Mouse (Mus musculus) heart, embryonic 15.5 days (tissue): ENCODE data around the gene Gm11756. TPM values are rescaled to one million over a fixed set of nuclear protein-coding genes. Genes with fewer than 3 reads are reported as not detected.
"Not testable (repeated sequence)": the region's sequence is repeated elsewhere in the genome, so short reads cannot be mapped to it uniquely, and the experiment has no call there.

Experiments
- ATAC-seq: fragments of 200-750 bp; cut with Nextera tagmentation; replicated peaks from 2 replicates; pipeline ENCODE4 v1.8.0; 2017; ENCODE audit warnings: low read depth, moderate TSS enrichment; ENCODE audit not compliant: insufficient number of reproducible peaks, insufficient read depth, low FRiP score
- H3K27ac ChIP-seq: fragments of 300-500 bp; sonication (generic); 2 replicates; pipeline ENCODE4 v1.5.1; 2015; ENCODE audit warnings: mild to moderate bottlenecking, inconsistent platforms
- H3K27me3 ChIP-seq: fragments of 300-500 bp; sonication (generic); 2 replicates; pipeline ENCODE4 v1.6.1; 2015; ENCODE audit warnings: inconsistent platforms
- H3K36me3 ChIP-seq: fragments of 300-500 bp; sonication (generic); 2 replicates; pipeline ENCODE4 v1.6.1; 2015; ENCODE audit warnings: mild to moderate bottlenecking, inconsistent platforms
- H3K4me1 ChIP-seq: fragments of 300-500 bp; sonication (generic); replicated peaks from 2 replicates; pipeline ENCODE4 v1.6.1; 2015; ENCODE audit warnings: inconsistent platforms
- H3K4me2 ChIP-seq: fragments of 300-500 bp; sonication (generic); 2 replicates; pipeline ENCODE4 v1.6.1; 2015; ENCODE audit warnings: inconsistent platforms, mild to moderate bottlenecking, moderate library complexity
- H3K4me3 ChIP-seq: fragments of 300-500 bp; sonication (generic); 2 replicates; pipeline ENCODE4 v1.5.1; 2015; ENCODE audit warnings: mild to moderate bottlenecking, inconsistent platforms
- H3K9ac ChIP-seq: fragments of 300-500 bp; sonication (generic); 2 replicates; pipeline ENCODE4 v1.6.1; 2015; ENCODE audit warnings: mild to moderate bottlenecking, inconsistent platforms
- H3K9me3 ChIP-seq: fragments of 300-500 bp; sonication (generic); replicated peaks from 2 replicates; pipeline ENCODE4 v1.6.1; 2016; ENCODE audit warnings: inconsistent platforms
- WGBS: fragments of 180-500 bp; shearing (Covaris S2); methylation state at CpG from one replicate; pipeline ENCODE4 v1.1.7; 2015; ENCODE audit warnings: mixed read lengths; 5-methylcytosine and 5-hydroxymethylcytosine counted together
- polyA plus RNA-seq: library from polyadenylated mRNA; unstranded; fragments of >200 nt; fragmentation: Nextera tagmentation; extraction: Ambion mirVana; gene quantifications from 2 replicates; pipeline ENCODE4 v1.2.1, GENCODE M21; 2015

Gm11756 gene
- polyA plus RNA-seq, result not detected in 2 replicates

DNA sequence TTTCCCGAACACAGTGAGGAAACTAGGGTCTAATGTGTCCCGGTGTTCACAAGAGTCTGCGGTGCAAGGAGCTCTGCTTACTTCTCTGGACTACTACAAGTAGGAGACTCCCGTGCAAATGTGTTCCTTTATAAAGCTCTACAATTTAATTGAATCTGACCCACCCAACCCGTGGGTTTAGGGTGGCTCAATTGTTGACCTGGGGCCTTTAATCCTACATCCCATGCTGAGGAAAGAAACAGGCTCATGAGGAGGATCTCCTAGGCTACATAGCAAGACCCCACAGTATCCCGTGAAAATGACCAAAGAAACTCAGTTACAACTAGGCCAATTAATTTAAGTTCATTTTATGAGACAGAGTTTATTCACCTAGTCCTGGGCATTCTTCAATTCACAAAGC, at the start of gene Gm11756:
Gm11756 (minus strand) TSS at position 101 of the 400 bp plus-strand sequence.
- WGBS, result 77% methylated on average over 6 of the region's 6 CpGs
- H3K9me3 ChIP-seq, H3K9ac ChIP-seq, H3K36me3 ChIP-seq, H3K4me3 ChIP-seq, H3K4me2 ChIP-seq, H3K27me3 ChIP-seq, H3K27ac ChIP-seq, ATAC-seq, H3K4me1 ChIP-seq: not testable (repeated sequence)

DNA sequence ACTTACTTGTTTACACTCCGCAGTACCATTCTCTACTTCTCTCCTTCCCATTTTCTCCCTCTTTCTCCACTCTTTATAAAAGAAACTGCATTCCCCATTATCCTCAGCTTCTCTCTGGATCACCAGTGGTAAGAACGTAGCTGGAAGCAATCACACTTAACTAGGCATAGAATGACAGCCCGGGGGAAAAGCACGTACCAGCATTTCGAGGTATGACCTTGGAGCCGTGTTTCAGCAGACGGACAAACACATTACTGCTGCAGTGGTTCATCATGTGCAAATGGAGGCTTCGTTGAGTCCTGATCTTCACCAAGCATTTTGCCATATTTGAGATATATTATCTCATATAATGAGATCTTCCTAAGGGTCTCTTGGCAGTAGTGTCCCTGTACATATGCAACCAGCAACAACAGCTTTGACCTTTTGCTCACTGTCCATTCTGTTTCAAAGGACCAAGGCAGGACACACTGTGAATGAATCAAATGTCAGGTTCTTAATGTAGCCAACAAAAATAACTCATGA, 29.9 kb upstream of the Gm11756 start, which contains the start of gene 2310002L09Rik:
2310002L09Rik (minus strand) TSS at position 472 of the 522 bp plus-strand sequence.
- H3K9ac ChIP-seq, result no peak within 1 kb of the TSS
- H3K27me3 ChIP-seq, result no peaks in the 10 kb centered on the region
- 77% methylated on average over 8 of the region's 8 CpGs for WGBS
- no peak within 1 kb of the TSS for H3K4me3 ChIP-seq
- no peaks in the 10 kb centered on the region for H3K4me1 ChIP-seq
- H3K27ac ChIP-seq, result no peak within 1 kb of the TSS
- H3K36me3 ChIP-seq, result no peaks in the 10 kb centered on the region
- no peak for ATAC-seq
- no peak within 1 kb of the TSS for H3K4me2 ChIP-seq
- no peaks in the 10 kb centered on the region for H3K9me3 ChIP-seq

DNA sequence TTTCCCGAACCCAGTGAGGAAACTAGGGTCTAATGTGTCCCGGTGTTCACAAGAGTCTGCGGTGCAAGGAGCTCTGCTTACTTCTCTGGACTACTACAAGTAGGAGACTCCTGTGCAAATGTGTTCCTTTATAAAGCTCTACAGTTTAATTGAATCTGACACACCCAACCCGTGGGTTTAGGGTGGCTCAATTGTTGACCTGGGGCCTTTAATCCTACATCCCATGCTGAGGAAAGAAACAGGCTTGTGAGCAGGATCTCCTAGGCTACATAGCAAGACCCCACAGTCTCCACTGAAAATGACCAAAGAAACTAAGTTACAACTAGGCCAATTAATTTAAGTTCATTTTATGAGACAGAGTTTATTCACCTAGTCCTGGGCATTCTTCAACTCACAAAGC, 14.7 kb downstream of the Gm11756 start, which contains the start of gene Gm13871:
Gm13871 (minus strand) TSS at position 101 of the 400 bp plus-strand sequence.
- H3K4me3 ChIP-seq, H3K9me3 ChIP-seq, H3K4me1 ChIP-seq, ATAC-seq, H3K36me3 ChIP-seq, H3K9ac ChIP-seq, H3K27me3 ChIP-seq, H3K4me2 ChIP-seq, H3K27ac ChIP-seq: not testable (repeated sequence)
- no CpG with 5 or more reads among the region's 4 CpGs for WGBS

DNA sequence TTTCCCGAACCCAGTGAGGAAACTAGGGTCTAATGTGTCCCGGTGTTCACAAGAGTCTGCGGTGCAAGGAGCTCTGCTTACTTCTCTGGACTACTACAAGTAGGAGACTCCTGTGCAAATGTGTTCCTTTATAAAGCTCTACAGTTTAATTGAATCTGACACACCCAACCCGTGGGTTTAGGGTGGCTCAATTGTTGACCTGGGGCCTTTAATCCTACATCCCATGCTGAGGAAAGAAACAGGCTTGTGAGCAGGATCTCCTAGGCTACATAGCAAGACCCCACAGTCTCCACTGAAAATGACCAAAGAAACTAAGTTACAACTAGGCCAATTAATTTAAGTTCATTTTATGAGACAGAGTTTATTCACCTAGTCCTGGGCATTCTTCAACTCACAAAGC, 29.5 kb downstream of the Gm11756 start, which contains the start of gene Gm11757:
Gm11757 (minus strand) TSS at position 101 of the 400 bp plus-strand sequence.
- not testable (repeated sequence) for H3K36me3 ChIP-seq, H3K9ac ChIP-seq, H3K27me3 ChIP-seq, H3K4me1 ChIP-seq, ATAC-seq, H3K4me3 ChIP-seq, H3K9me3 ChIP-seq, H3K4me2 ChIP-seq, H3K27ac ChIP-seq
- no CpG with 5 or more reads among the region's 4 CpGs for WGBS

DNA sequence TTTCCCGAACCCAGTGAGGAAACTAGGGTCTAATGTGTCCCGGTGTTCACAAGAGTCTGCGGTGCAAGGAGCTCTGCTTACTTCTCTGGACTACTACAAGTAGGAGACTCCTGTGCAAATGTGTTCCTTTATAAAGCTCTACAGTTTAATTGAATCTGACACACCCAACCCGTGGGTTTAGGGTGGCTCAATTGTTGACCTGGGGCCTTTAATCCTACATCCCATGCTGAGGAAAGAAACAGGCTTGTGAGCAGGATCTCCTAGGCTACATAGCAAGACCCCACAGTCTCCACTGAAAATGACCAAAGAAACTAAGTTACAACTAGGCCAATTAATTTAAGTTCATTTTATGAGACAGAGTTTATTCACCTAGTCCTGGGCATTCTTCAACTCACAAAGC, 44.4 kb downstream of the Gm11756 start, which contains the start of gene Gm11758:
Gm11758 (minus strand) TSS at position 101 of the 400 bp plus-strand sequence.
- not testable (repeated sequence) for H3K27me3 ChIP-seq, ATAC-seq, H3K4me3 ChIP-seq, H3K4me2 ChIP-seq, H3K9me3 ChIP-seq, H3K4me1 ChIP-seq, H3K9ac ChIP-seq, H3K36me3 ChIP-seq, H3K27ac ChIP-seq
- no CpG with 5 or more reads among the region's 4 CpGs for WGBS

Other genes with a start within 250 kb of the Gm11756 start
- gene Gm428, start 237.2 kb downstream of the Gm11756 start, polyA plus RNA-seq, result not detected in 2 replicates
- 0.44 and 1.1 TPM in 2 replicates for gene Rasef, start 129.8 kb downstream of the Gm11756 start, polyA plus RNA-seq
- gene Gm11758, start 44.5 kb downstream of the Gm11756 start, polyA plus RNA-seq, result not detected in 2 replicates
- not detected in 2 replicates for gene Gm11757, start 29.6 kb downstream of the Gm11756 start, polyA plus RNA-seq
- not detected in 2 replicates for gene Gm13871, start 14.8 kb downstream of the Gm11756 start, polyA plus RNA-seq
- 1.5 and 1.6 TPM in 2 replicates for gene 2310002L09Rik, start 30.1 kb upstream of the Gm11756 start, polyA plus RNA-seq
- gene Frmd3, start 92.7 kb upstream of the Gm11756 start, polyA plus RNA-seq, result 0.19 and 0.63 TPM in 2 replicates